Mouse (Mus musculus): ENCODE measurements around the gene Tmprss9.

GRCm38 (mm10) chr10:80936810-80937164 lies 65.1 kb downstream of the Tmprss9 start:
- TF ChIP-seq TAL1 (IDR thresholded peaks at IDR 0.05; ENCODE audit: low read length) (no peak), GATA1 (IDR thresholded peaks at IDR 0.05; ENCODE audit: low read length) (no peak)

Measured in erythroblast, embryonic 14.5 days (primary cell).